8 mouse cellular contexts compared by ENCODE assay signal in genomic region chr2:26237290-26237782, GRCm38 (mm10). TPM values are rescaled to one million over a fixed set of nuclear protein-coding genes. Genes with fewer than 3 reads are reported as not detected.
DNase-seq lines count a peak whose midpoint lies in the region; ATAC-seq and TF ChIP-seq lines count a peak whose summit lies in the region.

Gene Qsox2 (minus strand): TSS chr2:26237525.

- peak within 1 kb of the TSS; percentile 88 for H3K9ac ChIP-seq in forebrain, embryonic 16.5 days (replicated peaks; ENCODE audit: low read depth, low read length)
- H3K9ac ChIP-seq in lung, embryonic 14.5 days: peak within 1 kb of the TSS; percentile 82

- H3K27ac ChIP-seq in forebrain, embryonic 16.5 days (ENCODE audit: low read length): peak within 1 kb of the TSS; percentile 65
- peak within 1 kb of the TSS; percentile 92 for H3K27ac ChIP-seq in layer of hippocampus, adult 2 months
- H3K27ac ChIP-seq in lung, embryonic 14.5 days (ENCODE audit: low read depth): peak within 1 kb of the TSS; percentile 70
- H3K27ac ChIP-seq in olfactory bulb, adult 2 months (ENCODE audit: insufficient read depth, low read depth, low read length): peak within 1 kb of the TSS; percentile 35; the same call in 1 of the 2 replicates
- no peak within 1 kb of the TSS for H3K27ac ChIP-seq in thymus, adult 2 months (ENCODE audit: control insufficient read depth, insufficient read depth, low read length)

- peak within 1 kb of the TSS; percentile 99 for H3K4me3 ChIP-seq in G1E (ENCODE audit: low read depth, low read length)
- peak within 1 kb of the TSS; percentile 68 for H3K4me3 ChIP-seq in forebrain, embryonic 16.5 days (replicated peaks; ENCODE audit: low read length)
- H3K4me3 ChIP-seq in layer of hippocampus, adult 2 months: peak within 1 kb of the TSS; percentile 96
- H3K4me3 ChIP-seq in lung, embryonic 14.5 days (ENCODE audit: low read depth, low read length): peak within 1 kb of the TSS; percentile 93
- peak within 1 kb of the TSS; percentile 83 for H3K4me3 ChIP-seq in olfactory bulb, adult 2 months (ENCODE audit: insufficient read depth, low read depth, low read length)
- peak within 1 kb of the TSS; percentile 78 for H3K4me3 ChIP-seq in thymus, adult 2 months (ENCODE audit: control insufficient read depth, insufficient read depth, low read length)

- no peak for TF ChIP-seq CTCF in G1E (IDR thresholded peaks at IDR 0.05; ENCODE audit: low read depth, low read length)
- TF ChIP-seq CTCF in layer of hippocampus, adult 2 months (conservative IDR thresholded peaks at IDR 0.05): no peak
- no peak for TF ChIP-seq CTCF in lung, embryonic 14.5 days (IDR thresholded peaks at IDR 0.05; ENCODE audit: low read depth)
- TF ChIP-seq CTCF in olfactory bulb, adult 2 months (IDR thresholded peaks at IDR 0.05; ENCODE audit: insufficient read depth, low read depth, low read length): no peak
- TF ChIP-seq CTCF in thymus, adult 2 months (IDR thresholded peaks at IDR 0.05; ENCODE audit: borderline replicate concordance, control insufficient read depth, extremely low read depth, insufficient read depth, low read length, poor library complexity): no peak

- WGBS in forebrain, embryonic 16.5 days: 1% methylated on average over 29 of the region's 36 CpGs
- 1% methylated on average over 36 of the region's 36 CpGs for WGBS in lung, embryonic 14.5 days
- 2% methylated on average over 35 of the region's 36 CpGs for WGBS in olfactory bulb, adult 2 months
- WGBS in thymus, adult 2 months: 1% methylated on average over 36 of the region's 36 CpGs

- peak within 1 kb of the TSS; percentile 81 for H3K4me2 ChIP-seq in forebrain, embryonic 16.5 days (ENCODE audit: low read length)
- peak within 1 kb of the TSS; percentile 89 for H3K4me2 ChIP-seq in lung, embryonic 14.5 days

- peak; percentile 90 for TF ChIP-seq POLR2A in olfactory bulb, adult 2 months (IDR thresholded peaks at IDR 0.05; ENCODE audit: insufficient read depth, low read depth, low read length)
- TF ChIP-seq POLR2A in thymus, adult 2 months (IDR thresholded peaks at IDR 0.05; ENCODE audit: control insufficient read depth, extremely low read depth, insufficient read depth, low read length, poor library complexity): peak; percentile 57; the same call in 1 of the 2 replicates

- ATAC-seq in G1E (ENCODE audit: extremely low read depth, insufficient number of reproducible peaks, low FRiP score, poor library complexity, severe bottlenecking): peak; percentile 68
- ATAC-seq in forebrain, embryonic 16.5 days: peak; percentile 83
- peak; percentile 83 for ATAC-seq in lung, embryonic 14.5 days (ENCODE audit: insufficient read depth)

- intact Hi-C loops in heart, postnatal 36 days (cut with DNase I): no loop called here

- H3K4me1 ChIP-seq in G1E (ENCODE audit: insufficient read depth, low read depth, low read length): peaks cover 47% of the 10 kb centered on the region
- H3K4me1 ChIP-seq in forebrain, embryonic 16.5 days (replicated peaks; ENCODE audit: control insufficient read depth, insufficient read depth, low read length): peaks cover 13% of the 10 kb centered on the region
- H3K4me1 ChIP-seq in lung, embryonic 14.5 days (ENCODE audit: insufficient read depth): peaks cover 20% of the 10 kb centered on the region
- H3K4me1 ChIP-seq in olfactory bulb, adult 2 months (ENCODE audit: control insufficient read depth, insufficient read depth, low read length): peaks cover 20% of the 10 kb centered on the region
- H3K4me1 ChIP-seq in thymus, adult 2 months (replicated peaks; ENCODE audit: control insufficient read depth, insufficient read depth, low read length): peaks cover 28% of the 10 kb centered on the region

- peaks cover 23% of the 10 kb centered on the region for H3K36me3 ChIP-seq in G1E (replicated peaks)
- H3K36me3 ChIP-seq in forebrain, embryonic 16.5 days (ENCODE audit: control insufficient read depth, insufficient read depth): no peaks in the 10 kb centered on the region
- H3K36me3 ChIP-seq in lung, embryonic 14.5 days (ENCODE audit: insufficient read depth): no peaks in the 10 kb centered on the region
- H3K36me3 ChIP-seq in thymus, adult 2 months (ENCODE audit: control insufficient read depth, insufficient read depth, low read length): no peaks in the 10 kb centered on the region

- DNase-seq in G1E (ENCODE audit: low spot score): peak; percentile 81
- peak; percentile 88 to 90 for DNase-seq in cerebellum, adult 18-20 months
- peak; percentile 88 to 90 for DNase-seq in heart, postnatal 36 days
- peak; percentile 84 for DNase-seq in layer of hippocampus, adult 2 months (ENCODE audit: low spot score in 2 of 2)
- peak; percentile 97 for DNase-seq in lung, embryonic 14.5 days
- peak; percentile 84 for DNase-seq in thymus, adult 2 months

- H3K27me3 ChIP-seq in G1E (ENCODE audit: insufficient read depth, low read length): peaks cover 19% of the 10 kb centered on the region
- no peaks in the 10 kb centered on the region for H3K27me3 ChIP-seq in forebrain, embryonic 16.5 days (replicated peaks; ENCODE audit: control insufficient read depth, insufficient read depth, low read length)
- no peaks in the 10 kb centered on the region for H3K27me3 ChIP-seq in lung, embryonic 14.5 days (ENCODE audit: insufficient read depth, low read length)
- H3K27me3 ChIP-seq in thymus, adult 2 months (ENCODE audit: control insufficient read depth, insufficient read depth, low read length): no peaks in the 10 kb centered on the region

- H3K9me3 ChIP-seq in G1E (replicated peaks): no peaks in the 10 kb centered on the region
- H3K9me3 ChIP-seq in forebrain, embryonic 16.5 days (ENCODE audit: control insufficient read depth, low read length): no peaks in the 10 kb centered on the region
- H3K9me3 ChIP-seq in lung, embryonic 14.5 days (ENCODE audit: low read depth, low read length): no peaks in the 10 kb centered on the region

RNA-seq across cellular contexts. Expression of gene Qsox2, which starts in this region (rescaled TPM):
- 10.8 and 12.2 TPM in 2 replicates for total RNA-seq in G1E (2014; fragmentation: Nextera tagmentation)
- total RNA-seq in G1E (2017): 6.8 and 6.9 TPM in 2 replicates
- 7.6 TPM in 2 replicates for polyA plus RNA-seq in G1E (2012)
- polyA plus RNA-seq in forebrain, embryonic 16.5 days (2015; fragmentation: Nextera tagmentation; extraction: Ambion mirVana): 13.6 and 14.6 TPM in 2 replicates
- 10 to 100 TPM; 19.0 to 19.7 TPM for total RNA-seq in heart, postnatal 36 days (2021)
- 10 to 100 TPM; 25.3 to 25.7 TPM for total RNA-seq in layer of hippocampus, adult 2 months (2021)
- 25.8 and 26.1 TPM in 2 replicates for polyA plus RNA-seq in lung, embryonic 14.5 days (2014; fragmentation: Nextera tagmentation; extraction: Ambion mirVana)
- not detected in 2 replicates for polyA plus RNA-seq in olfactory bulb, adult 2 months (2012; ENCODE audit: insufficient read depth, insufficient read length, low replicate concordance, missing spikeins)
- 18.3 and 22.7 TPM in 2 replicates for polyA plus RNA-seq in thymus, adult 2 months (2012; rRNA removed)
